Mouse (Mus musculus): ENCODE measurements at regions not wholly inside any gene's neighbourhood (a gene's known extent, or its start where the extent isn't known, plus 50 kb on each side); places are given as distances from the start of the nearest gene placed in this dataset.

DNA sequence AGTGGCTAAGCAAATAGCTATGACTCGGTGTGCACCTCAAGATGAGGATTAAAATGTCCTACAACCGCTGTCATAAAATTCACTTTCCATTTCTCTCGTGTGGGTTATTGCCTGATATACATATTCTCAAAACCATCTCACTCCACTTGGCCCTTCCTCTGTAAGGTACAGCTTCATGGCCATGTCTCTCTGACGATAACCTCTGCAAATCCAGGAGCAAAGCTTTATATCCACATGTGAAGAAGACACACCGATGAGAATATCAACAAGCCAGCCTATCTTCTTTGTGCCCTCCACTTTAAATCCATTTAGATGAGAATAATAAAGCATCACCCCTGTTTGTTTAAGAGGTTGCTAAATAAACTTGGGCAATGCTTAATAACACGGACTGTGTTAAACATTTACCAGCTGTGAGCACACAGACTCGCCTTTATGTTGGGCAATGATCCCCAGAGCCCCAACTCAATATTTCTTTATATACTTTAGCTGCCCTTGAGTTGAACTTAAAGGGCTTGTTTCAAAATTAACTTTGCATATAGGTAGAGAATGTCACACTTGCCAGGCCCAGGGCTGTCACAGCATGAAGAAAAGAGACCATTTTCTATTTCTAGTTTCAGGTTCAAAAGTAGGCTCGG is 161.2 kb upstream of the Ccdc122 start:
- TF ChIP-seq CTCF (IDR thresholded peaks at IDR 0.05; ENCODE audit: extremely low read depth, insufficient read depth, low read length): no peak
- no peak for TF ChIP-seq POLR2A (IDR thresholded peaks at IDR 0.05; ENCODE audit: extremely low read depth, insufficient read depth, low read length)
